Mouse (Mus musculus): ENCODE data around the gene Cnksr3.

Gene Cnksr3

DNA sequence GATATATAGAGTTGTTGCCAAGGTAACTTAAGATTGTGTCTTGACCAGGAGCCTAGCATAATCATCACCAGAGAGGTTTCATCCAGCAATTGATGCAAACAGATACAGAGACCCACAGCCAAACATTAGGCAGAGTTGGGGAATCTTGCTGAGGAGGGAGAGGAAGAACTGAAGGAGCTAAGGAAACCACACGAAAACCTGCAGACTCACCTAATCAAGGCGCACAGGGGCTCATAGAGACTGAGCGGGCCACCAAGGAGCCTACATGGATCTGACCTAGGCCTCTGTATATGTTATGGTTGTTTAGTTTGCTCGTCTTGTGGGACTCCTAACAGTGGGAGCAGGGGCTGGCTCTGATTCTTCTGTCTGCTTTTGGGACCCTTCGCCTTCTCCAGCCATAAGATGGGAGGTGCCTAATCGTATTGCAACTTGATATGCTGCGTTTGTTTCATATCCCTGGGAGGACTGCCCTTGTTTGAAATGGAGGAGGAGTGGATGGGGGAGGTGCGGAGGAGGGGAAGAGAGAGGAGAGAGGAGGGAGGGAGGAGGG lies 135.3 kb downstream of the Cnksr3 start:
- no peak for DNase-seq (ENCODE audit: low spot score)

DNA sequence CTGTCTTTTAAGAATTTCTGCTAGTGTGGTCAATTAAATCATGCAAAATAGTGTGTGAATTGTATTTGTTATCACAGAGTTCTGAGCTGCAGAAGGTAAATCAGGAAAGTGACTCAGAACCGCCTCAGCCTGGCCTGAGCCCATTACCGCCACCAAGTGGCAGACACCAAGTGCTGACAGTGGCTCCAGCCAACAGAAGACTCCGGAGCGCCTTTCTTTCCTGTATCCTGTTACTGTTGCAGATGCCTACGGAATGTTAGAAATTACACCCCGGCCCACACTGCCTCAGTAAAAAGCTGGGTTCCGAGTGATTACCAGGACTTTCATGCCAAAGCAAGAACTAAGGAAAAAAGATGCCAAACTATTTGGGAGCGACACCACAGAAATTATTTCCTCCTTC lies 135.8 kb downstream of the Cnksr3 start:
- no peak for DNase-seq (ENCODE audit: low spot score)

DNA sequence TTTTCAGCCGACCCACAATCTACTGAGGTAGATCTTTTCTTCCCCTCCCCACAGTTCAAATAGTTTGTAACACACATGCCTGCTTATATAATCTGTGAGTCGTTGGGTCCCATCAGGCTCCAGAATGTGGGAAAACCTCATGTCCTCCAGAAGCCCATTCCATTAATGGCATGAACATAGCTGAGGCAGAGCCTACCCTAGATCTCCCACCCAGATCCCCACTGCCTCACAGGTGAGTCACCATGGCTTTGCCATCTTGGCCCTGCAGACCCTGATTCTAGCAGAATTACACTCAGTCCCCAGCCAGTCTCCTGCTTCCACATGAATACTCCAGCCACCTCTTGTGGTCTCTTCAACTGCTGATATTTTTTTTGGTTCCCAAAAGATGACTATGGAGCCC lies 136.4 kb downstream of the Cnksr3 start:
- no peak for DNase-seq (ENCODE audit: low spot score)

DNA sequence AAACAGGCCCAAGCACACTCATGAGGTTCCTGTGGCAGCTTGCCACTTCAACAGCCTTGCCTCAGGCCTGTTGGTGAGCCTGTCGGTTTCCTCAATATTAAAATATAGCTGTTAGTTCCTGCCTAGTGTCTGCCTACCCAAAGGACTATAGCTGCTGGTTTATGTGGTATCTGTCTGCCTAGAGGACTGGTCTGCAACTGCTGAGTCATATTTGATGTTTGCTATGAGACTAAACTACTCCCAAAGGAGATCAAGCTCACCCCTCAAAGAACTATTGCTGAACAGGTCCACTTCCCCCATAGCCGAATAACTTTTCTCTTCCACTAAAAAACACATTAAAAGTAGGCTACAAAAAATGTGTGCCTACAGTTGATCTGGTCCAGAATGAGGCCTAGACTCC lies 137.8 kb downstream of the Cnksr3 start:
- no peak for DNase-seq (ENCODE audit: low spot score)

DNA sequence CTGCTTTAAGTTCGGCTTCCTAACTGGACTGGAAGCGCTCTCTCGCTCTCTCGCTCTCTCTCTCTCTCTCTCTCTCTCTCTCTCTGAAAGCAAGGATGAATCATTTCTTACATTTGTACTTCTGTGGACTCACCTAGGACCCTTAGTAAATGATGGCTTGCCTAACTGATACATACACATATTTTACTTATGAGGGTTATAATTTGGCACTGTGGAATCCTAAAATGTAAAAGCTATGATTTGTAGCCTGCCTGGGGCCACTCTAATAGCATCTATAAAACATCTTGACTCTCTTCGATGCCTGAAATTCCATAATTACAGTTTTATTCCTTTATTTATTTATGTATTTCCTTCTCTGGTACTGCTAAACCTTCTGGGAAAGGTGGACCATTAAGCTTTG lies 141.1 kb downstream of the Cnksr3 start:
- DNase-seq (ENCODE audit: low spot score): no peak

DNA sequence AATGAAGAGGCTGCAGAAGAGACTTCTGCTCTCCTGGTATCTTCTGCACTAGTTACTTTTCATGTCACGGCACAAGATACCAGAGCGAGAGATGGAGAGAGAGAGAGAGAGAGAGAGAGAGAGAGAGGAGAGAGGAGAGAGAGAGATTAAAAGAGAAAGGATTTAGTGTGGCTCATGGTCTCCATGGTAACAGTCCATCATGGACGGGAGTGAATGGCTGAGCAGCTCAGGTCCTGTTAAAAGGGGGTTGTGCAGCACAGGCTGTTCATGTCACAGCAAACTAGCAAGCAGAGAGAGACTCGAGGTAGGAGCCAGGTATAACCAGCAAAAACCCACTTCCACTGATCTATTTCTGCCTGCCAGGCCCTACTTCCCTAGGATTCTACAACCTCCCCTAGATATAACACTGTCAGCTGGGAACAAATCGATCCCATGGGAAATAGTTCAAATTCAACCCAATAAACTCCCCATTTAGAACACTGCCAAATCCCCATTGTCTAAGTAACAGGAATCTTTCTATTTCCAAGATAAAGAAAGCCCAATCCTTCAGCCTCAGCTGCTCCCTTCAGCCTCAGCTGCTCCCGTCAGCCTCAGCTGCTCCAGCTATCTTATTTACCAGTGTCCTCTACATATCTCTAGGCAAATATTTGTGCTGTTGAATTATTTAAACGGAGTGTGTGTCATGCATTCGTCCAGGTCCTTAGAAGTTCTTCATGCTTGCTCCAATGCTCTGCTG lies 141.8 kb downstream of the Cnksr3 start:
- DNase-seq (ENCODE audit: low spot score): no peak

DNA sequence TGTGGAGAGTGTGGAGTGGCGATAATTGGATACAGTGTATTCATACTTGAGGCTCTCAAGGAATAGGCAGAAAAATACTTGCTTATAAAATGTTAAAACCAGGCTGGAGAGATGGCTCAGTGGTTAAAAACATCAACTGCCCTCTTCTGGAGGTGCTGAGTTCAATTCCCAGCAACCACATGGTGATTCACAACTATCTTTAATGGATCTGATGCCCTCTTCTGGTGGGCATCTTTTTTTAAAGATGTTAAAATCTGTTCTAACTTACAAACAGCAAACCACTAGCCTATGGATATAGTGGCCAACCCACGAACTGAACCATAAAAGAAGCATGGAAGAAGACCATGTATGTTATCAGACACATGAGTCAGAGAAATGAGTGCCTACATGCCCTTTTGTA lies 142.9 kb downstream of the Cnksr3 start:
- no peak for DNase-seq (ENCODE audit: low spot score)
